Mouse (Mus musculus): ENCODE data around the gene Gm4969. TPM values are rescaled to one million over a fixed set of nuclear protein-coding genes. Genes with fewer than 3 reads are reported as not detected.

Gene Gm4969
- total and polyA plus RNA-seq, 2 experiments from 2014 or later: 8.9 to 10.6 TPM

GRCm38 (mm10) chr7:19082171-19082570 lies 36.0 kb downstream of the Gm4969 start:
- WGBS: 93% methylated on average over 4 of the region's 4 CpGs
- Histone ChIP-seq H3K4me3 (ENCODE audit: low read depth, low read length) (no peak overlapping the region), H3K9ac (no peak overlapping the region), H3K9me3 (ENCODE audit: low read length) (no peaks in the 10 kb centered on the region), H3K27ac (ENCODE audit: low read depth, low read length) (no peak overlapping the region), H3K27me3 (ENCODE audit: insufficient read depth, low read length) (no peaks in the 10 kb centered on the region), H3K36me3 (ENCODE audit: insufficient read depth) (peaks cover 58% of the 10 kb centered on the region), H3K4me1 (ENCODE audit: insufficient read depth) (peaks cover 5% of the 10 kb centered on the region), H3K4me2 (ENCODE audit: low read depth) (no peak overlapping the region)
- no peak for TF ChIP-seq CTCF (IDR thresholded peaks at IDR 0.05; ENCODE audit: low read depth)
- ATAC-seq: no peak
- DNase-seq: no peak

GRCm38 (mm10) chr7:19080451-19080950 lies 37.7 kb downstream of the Gm4969 start:
- Histone ChIP-seq H3K4me2 (ENCODE audit: low read depth) (no peak overlapping the region), H3K4me1 (ENCODE audit: insufficient read depth) (peaks cover 9% of the 10 kb centered on the region), H3K36me3 (ENCODE audit: insufficient read depth) (peaks cover 54% of the 10 kb centered on the region), H3K9me3 (ENCODE audit: low read length) (no peaks in the 10 kb centered on the region), H3K27ac (ENCODE audit: low read depth, low read length) (no peak overlapping the region), H3K27me3 (ENCODE audit: insufficient read depth, low read length) (no peaks in the 10 kb centered on the region), H3K9ac (no peak overlapping the region), H3K4me3 (ENCODE audit: low read depth, low read length) (no peak overlapping the region)
- no peak for TF ChIP-seq CTCF (IDR thresholded peaks at IDR 0.05; ENCODE audit: low read depth)
- WGBS: 91% methylated on average over 19 of the region's 19 CpGs
- ATAC-seq (no peak), DNase-seq (no peak)

GRCm38 (mm10) chr7:19078732-19079131 lies 39.4 kb downstream of the Gm4969 start:
- no peaks in the 10 kb centered on the region for H3K9me3 ChIP-seq (ENCODE audit: low read length)
- ATAC-seq: no peak
- H3K4me1 ChIP-seq (ENCODE audit: insufficient read depth): peaks cover 9% of the 10 kb centered on the region
- no peak overlapping the region for H3K27ac ChIP-seq (ENCODE audit: low read depth, low read length)
- TF ChIP-seq CTCF (IDR thresholded peaks at IDR 0.05; ENCODE audit: low read depth): no peak
- no peak for DNase-seq
- no peak overlapping the region for H3K9ac ChIP-seq
- peaks cover 52% of the 10 kb centered on the region for H3K36me3 ChIP-seq (ENCODE audit: insufficient read depth)
- no peaks in the 10 kb centered on the region for H3K27me3 ChIP-seq (ENCODE audit: insufficient read depth, low read length)
- WGBS: 78% methylated on average over 3 of the region's 3 CpGs
- H3K4me3 ChIP-seq (ENCODE audit: low read depth, low read length): no peak overlapping the region
- no peak overlapping the region for H3K4me2 ChIP-seq (ENCODE audit: low read depth)

GRCm38 (mm10) chr7:19077761-19078160 lies 40.4 kb downstream of the Gm4969 start:
- H3K9ac ChIP-seq: peak overlapping the region; percentile 97; the same call in 1 of the 2 replicates
- H3K27me3 ChIP-seq (ENCODE audit: insufficient read depth, low read length): no peaks in the 10 kb centered on the region
- ATAC-seq (no peak), DNase-seq (no peak)
- H3K4me1 ChIP-seq (ENCODE audit: insufficient read depth): peaks cover 9% of the 10 kb centered on the region
- H3K9me3 ChIP-seq (ENCODE audit: low read length): no peaks in the 10 kb centered on the region
- TF ChIP-seq CTCF (IDR thresholded peaks at IDR 0.05; ENCODE audit: low read depth): no peak
- peak overlapping the region; percentile 86; the same call in 1 of the 2 replicates for H3K4me2 ChIP-seq (ENCODE audit: low read depth)
- H3K36me3 ChIP-seq (ENCODE audit: insufficient read depth): peaks cover 46% of the 10 kb centered on the region
- no peak overlapping the region for H3K27ac ChIP-seq (ENCODE audit: low read depth, low read length)
- H3K4me3 ChIP-seq (ENCODE audit: low read depth, low read length): no peak overlapping the region
- 84% methylated on average over 14 of the region's 14 CpGs for WGBS

- Histone ChIP-seq H3K4me3 (ENCODE audit: low read depth, low read length) (peak overlapping the region; percentile 99), H3K27me3 (ENCODE audit: insufficient read depth, low read length) (no peaks in the 10 kb centered on the region), H3K9me3 (ENCODE audit: low read length) (no peaks in the 10 kb centered on the region), H3K27ac (ENCODE audit: low read depth, low read length) (peak overlapping the region; percentile 85), H3K9ac (peak overlapping the region; percentile 97), H3K4me2 (ENCODE audit: low read depth) (peak overlapping the region; percentile 86), H3K36me3 (ENCODE audit: insufficient read depth) (peaks cover 34% of the 10 kb centered on the region), H3K4me1 (ENCODE audit: insufficient read depth) (peaks cover 9% of the 10 kb centered on the region)
- ATAC-seq (no peak; the same call in 1 of the 2 replicates), DNase-seq (no peak)
- WGBS: under 1% methylated on average over 22 of the region's 22 CpGs
- no peak for TF ChIP-seq CTCF (IDR thresholded peaks at IDR 0.05; ENCODE audit: low read depth)
Observed at GRCm38 (mm10) chr7:19076586-19076991, 41.6 kb downstream of the Gm4969 start.

GRCm38 (mm10) chr7:19075723-19076585 lies 42.2 kb downstream of the Gm4969 start, which contains the start of gene Dmwd:
Gene Dmwd (plus strand): TSS chr7:19076227.
- peak; percentile 99 for DNase-seq
- peak within 1 kb of the TSS; percentile 99 for H3K4me3 ChIP-seq (ENCODE audit: low read depth, low read length)
- H3K4me2 ChIP-seq (ENCODE audit: low read depth): peak within 1 kb of the TSS; percentile 86
- H3K4me1 ChIP-seq (ENCODE audit: insufficient read depth): peaks cover 9% of the 10 kb centered on the region
- H3K27ac ChIP-seq (ENCODE audit: low read depth, low read length): peak within 1 kb of the TSS; percentile 85
- TF ChIP-seq CTCF (IDR thresholded peaks at IDR 0.05; ENCODE audit: low read depth): no peak
- peaks cover 28% of the 10 kb centered on the region for H3K36me3 ChIP-seq (ENCODE audit: insufficient read depth)
- peak within 1 kb of the TSS; percentile 97 for H3K9ac ChIP-seq
- peak; percentile 99 for ATAC-seq
- H3K9me3 ChIP-seq (ENCODE audit: low read length): no peaks in the 10 kb centered on the region
- H3K27me3 ChIP-seq (ENCODE audit: insufficient read depth, low read length): no peaks in the 10 kb centered on the region
- 3% methylated on average over 84 of the region's 91 CpGs for WGBS

GRCm38 (mm10) chr7:19075231-19075630 lies 42.9 kb downstream of the Gm4969 start:
- peaks cover 20% of the 10 kb centered on the region for H3K36me3 ChIP-seq (ENCODE audit: insufficient read depth)
- H3K27ac ChIP-seq (ENCODE audit: low read depth, low read length): no peak overlapping the region
- H3K4me3 ChIP-seq (ENCODE audit: low read depth, low read length): peak overlapping the region; percentile 99
- peaks cover 9% of the 10 kb centered on the region for H3K4me1 ChIP-seq (ENCODE audit: insufficient read depth)
- peak overlapping the region; percentile 97; the same call in 1 of the 2 replicates for H3K9ac ChIP-seq
- peak overlapping the region; percentile 86 for H3K4me2 ChIP-seq (ENCODE audit: low read depth)
- no peak for ATAC-seq
- no peaks in the 10 kb centered on the region for H3K9me3 ChIP-seq (ENCODE audit: low read length)
- H3K27me3 ChIP-seq (ENCODE audit: insufficient read depth, low read length): no peaks in the 10 kb centered on the region
- TF ChIP-seq CTCF (IDR thresholded peaks at IDR 0.05; ENCODE audit: low read depth): no peak
- no peak for DNase-seq
- 62% methylated on average over 5 of the region's 5 CpGs for WGBS

Measured in forebrain, postnatal 0 days (tissue).